Mouse (Mus musculus): ENCODE measurements around the gene Ccdc121. TPM values are rescaled to one million over a fixed set of nuclear protein-coding genes. Genes with fewer than 3 reads are reported as not detected.

Ccdc121 gene
- total RNA-seq (2021) (not detected), polyA plus RNA-seq (2012; rRNA removed) (not detected in 2 replicates)
- long read RNA-seq = 0 reads

GRCm38 (mm10) chr1:181511307-181511706 lies at the start of gene Ccdc121:
Gene Ccdc121 (minus strand): TSS chr1:181511451.
- peak; percentile 47 for DNase-seq

DNA sequence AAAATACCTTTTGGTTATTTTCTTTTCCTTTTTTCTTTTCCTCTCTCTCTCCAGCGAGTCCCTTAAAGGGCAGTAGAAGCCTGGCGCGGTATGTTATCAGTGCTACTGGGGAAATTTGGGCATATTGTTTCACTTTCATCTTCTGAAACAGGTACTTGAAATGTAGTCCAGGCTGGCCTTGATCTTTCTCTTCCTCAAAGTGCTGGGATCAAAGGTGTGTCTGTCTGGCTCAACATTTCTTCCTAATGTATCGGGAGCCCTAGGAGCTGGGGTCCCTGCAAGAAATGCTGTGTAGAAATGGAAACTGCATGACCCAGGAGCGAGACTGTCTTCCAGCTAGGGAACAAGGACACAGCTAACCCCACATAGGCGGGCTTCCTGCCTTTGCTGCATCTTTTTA lies 49.1 kb upstream of the Ccdc121 start:
- no peak for DNase-seq

- DNase-seq = no peak
Measured at GRCm38 (mm10) chr1:181559655-181560054, 48.4 kb upstream of the Ccdc121 start.

GRCm38 (mm10) chr1:181555475-181555874 lies 44.2 kb upstream of the Ccdc121 start:
- no peak for DNase-seq

- DNase-seq = peak; percentile 73
Measured at GRCm38 (mm10) chr1:181552533-181553410, 41.5 kb upstream of the Ccdc121 start.

GRCm38 (mm10) chr1:181550826-181551225 lies 39.6 kb upstream of the Ccdc121 start:
- DNase-seq = peak; percentile 41

- DNase-seq = no peak
Measured at GRCm38 (mm10) chr1:181549987-181550386, 38.7 kb upstream of the Ccdc121 start.

- peak; percentile 67 for DNase-seq
Measured at GRCm38 (mm10) chr1:181545044-181545772, 34.0 kb upstream of the Ccdc121 start.

DNA sequence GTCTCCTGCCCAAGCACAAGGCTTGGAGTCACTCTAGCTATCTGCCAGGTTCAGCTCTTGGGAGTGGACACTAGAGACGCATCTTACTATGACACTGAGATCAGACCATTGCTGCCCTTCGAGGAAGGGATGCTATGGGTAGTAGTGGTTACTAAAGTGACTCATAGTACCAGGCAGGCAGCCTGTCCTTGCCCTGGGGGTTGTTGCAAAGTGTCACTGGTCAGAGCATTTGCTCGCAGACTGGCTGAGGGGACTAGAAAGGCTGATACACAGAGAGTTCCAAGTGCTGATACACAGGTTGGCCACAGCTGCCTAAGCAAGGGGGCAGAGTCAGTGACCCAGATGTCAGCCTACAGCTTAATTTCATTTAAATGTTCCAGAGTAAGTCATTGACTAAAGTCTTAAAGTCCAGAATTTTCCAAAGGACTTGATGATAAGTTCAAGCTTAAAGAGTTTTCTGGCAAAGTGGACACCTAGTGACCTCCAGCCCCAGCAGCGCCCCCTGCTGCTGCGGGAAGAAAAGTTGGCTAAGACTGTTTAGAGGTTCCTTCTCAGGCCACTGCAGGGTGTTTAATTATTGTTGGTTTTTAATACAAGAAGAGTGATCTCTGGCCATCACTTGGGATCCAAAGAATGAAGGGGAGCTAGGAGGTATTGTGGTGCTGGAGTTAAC lies 32.6 kb upstream of the Ccdc121 start:
- peak; percentile 73 for DNase-seq

DNA sequence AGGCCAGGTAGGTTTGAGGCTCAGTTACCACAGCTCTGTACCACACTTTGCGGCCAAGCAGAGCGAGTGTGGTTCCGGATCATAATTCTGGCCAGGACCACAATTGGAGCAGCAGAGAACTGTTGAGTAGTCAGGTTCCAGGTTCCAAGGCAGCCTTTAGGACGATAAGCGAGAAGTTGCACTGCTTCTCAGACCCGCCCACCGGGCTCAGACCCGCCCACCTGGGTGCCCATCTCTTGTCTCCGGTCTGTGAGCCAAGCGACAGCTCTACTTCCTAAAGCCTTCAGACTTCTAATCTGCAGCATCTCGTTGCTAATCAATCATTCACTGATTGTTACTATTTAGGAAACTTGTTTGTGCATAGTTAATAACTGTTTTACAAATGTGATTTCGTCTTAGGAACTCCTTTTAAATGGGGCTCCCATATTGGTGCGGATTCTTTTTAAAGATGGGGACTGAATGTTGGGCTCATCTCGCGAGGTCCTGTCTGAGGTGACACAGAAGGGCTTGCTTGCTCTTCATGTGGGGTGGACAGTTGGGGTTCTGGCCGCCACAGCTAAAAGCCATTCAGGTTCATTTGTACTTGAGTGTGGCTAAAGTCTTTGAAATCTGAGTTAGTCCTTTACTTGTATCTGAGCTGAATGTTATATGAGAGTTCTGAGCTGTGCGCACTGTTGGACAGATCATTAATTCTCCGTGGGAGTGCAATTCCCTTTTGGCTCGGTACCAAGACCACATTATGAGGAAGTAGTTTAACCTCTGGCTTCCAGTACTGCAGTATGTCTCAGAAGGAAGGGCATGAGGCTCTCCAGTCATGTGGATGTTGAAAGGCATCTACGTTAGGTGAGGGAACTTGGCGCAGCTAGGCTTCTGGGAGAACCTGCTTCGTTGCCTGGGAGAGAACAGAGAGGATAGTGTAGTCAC lies 28.9 kb upstream of the Ccdc121 start:
- DNase-seq = no peak

DNA sequence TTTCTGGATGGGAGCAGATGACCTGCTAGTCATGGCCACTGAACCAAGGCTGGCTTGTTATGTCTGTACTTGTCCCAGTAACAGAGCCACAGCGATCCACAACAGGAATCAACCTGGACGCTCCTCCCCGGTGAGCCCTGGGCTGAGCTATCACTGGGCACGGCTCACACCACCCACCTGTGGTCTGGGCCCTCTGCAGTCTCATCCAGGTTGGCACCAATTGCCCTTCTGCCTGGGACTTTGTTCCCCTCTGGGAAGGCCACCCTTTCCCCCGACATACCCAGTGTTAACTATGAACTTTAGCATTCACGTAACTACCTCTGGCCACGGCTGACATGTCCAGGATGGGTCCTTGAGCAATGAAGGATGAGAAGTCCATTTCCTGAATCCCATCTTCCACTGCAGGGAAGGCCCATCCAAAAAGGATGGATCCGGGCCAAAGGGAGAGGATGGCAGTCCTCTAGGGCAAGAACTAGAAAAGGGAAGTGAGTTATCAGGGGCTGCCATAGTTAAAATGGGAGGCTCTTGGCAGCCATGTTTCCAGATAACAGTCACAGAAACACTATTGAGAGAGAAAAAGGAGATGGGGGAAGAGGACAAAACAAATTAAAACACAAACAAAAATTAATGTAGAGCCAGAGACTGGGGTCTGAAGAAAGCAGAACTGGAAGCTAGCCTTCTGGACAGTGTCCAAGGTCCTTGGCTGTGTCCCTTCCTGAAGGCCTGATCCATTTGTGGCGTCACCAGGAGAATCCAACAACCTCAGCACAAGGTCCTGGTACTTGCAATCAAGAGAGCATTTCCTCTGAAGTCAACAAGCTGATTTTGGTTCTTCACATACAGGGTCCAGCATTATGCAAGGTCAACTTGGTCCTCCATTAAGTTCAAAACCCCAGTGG lies 26.6 kb upstream of the Ccdc121 start:
- peak; percentile 32 for DNase-seq

- DNase-seq = peak; percentile 68
Measured at GRCm38 (mm10) chr1:181535165-181535873, 24.1 kb upstream of the Ccdc121 start.

DNA sequence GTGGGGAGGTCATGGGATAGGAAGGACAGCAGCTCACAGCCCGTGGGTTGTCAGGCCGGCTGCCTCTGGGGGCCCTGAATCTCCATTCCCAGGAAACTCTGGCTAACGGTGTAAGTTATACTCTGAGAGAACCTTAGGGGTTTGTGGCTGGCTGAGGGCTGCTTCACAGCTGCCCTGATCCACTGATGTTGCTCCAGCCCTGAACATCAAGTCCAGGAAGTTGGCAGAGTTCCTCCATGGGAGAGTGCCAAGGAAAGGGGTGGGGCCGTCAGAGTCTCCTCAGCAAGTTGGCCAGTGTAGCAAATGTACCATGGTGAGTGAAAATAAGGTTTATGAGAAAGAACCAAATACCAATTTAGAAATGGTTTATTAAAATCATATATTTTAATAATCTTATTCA lies 18.1 kb upstream of the Ccdc121 start:
- DNase-seq = peak; percentile 90

DNA sequence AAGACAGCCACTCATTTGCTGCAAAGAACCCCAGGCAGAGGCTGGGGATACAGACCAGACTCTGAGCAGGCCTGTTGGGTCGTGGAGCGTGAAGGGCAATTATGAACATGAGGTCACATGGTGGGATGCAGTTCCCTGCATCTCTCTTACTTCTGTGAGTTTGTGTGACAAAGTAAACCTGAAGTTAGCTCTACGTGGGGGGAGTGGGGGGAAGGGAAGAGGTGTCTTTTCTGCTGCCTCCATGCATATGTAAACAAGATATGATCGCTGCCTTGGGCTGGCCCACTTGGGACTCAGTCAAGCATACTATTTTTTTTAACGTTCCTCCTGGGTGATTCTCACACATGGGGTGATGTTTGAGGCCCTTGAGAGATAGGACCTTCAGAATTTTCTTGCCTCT lies 14.7 kb upstream of the Ccdc121 start:
- no peak for DNase-seq

DNA sequence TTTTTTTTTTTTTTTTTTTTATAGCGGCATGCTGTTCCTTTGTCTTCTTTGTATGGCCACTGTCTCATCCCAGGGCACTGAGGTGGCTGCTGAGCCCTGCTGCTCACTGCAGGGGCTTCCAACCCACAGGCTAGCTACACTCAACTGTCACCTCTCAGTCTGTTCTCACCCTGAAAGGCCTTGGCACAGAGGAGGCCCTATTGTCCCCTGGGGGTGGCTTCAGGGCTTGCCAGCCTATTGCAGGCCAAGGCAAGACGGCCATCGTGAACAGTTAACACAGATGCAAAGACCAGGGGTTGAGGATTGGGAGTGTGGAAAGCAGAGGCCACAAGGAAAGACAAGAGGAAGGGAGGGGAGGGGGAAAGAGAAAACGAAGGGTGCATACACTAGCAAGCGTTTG lies 12.6 kb upstream of the Ccdc121 start:
- peak; percentile 39 for DNase-seq

DNA sequence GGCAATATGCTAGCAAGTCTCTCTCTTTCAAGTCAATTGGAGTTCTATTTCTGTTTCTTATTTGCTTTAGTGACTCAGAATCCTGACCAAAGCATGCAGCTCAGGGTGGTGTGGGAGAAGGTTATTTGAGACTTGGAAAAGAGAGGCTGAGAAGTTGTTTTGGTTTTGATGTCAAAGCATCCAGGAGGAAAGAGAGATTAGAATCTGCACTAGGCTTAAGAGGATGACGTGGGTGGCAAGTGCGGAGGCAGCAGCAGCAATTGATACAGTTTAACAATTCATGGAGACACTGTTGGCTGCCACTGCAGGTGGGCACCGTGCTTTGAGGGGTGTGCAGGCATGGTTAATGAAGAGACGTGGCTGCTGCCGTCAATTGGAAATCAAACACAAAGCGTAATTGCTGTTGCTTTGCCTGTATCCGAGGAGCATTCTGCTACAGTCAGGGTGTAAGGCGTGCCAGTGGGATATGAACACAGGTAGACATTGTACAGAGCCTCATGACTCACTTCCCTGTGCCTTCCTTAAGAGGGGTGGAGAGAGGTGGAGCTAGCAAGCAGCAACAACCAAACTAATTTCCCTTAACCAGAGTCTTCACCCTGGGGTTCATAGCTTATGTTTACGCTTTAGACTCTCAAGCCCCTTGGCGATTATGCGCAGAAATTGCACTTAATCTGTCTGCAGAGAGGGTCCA lies 10.3 kb upstream of the Ccdc121 start:
- no peak for DNase-seq

DNA sequence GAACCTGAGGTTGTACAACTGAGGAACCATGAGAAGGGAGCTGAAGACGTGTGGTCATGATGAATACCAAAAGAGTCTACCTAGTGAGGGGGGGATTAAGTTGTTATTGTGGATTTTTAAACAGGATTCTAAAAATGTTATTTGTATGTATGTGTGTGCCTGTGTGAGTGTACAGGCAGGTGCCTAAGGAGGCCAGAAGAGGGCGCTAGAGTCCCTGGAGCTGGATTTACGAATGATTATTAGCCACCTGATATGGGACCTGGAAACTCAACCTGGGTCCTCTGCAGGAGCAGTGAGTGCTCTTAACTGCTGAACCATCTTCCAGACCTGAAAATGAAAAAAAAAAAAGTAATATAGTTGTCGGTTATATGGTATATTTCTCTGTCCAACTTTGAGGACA lies 7.9 kb upstream of the Ccdc121 start:
- DNase-seq = no peak

DNA sequence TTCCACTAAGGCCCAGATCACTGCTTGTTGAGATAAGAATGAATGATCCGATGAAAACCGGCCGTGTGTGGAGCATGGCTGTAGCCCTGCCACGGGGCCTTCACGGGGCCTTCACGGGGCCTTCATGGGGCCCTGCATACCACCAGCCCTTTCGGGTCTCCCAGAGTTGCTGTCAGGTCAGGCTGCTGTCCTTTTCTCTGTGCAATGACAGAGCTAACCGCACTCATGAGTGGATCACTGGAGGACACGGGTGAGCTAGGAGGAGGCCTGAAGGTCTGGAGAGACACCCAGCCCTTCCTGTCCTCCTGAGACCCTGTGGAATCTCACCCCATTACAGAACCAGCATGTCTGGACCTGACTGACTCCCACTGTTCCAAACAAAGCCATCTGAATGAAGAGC lies 6.8 kb upstream of the Ccdc121 start:
- DNase-seq = no peak

Data from adrenal gland, adult 2 months (tissue).